Mouse (Mus musculus): ENCODE results near the gene Cdc34. TPM values are rescaled to one million over a fixed set of nuclear protein-coding genes. Genes with fewer than 3 reads are reported as not detected.

The Cdc34 gene
- polyA plus RNA-seq, 1 experiment from 2014 or later: 213 TPM

GRCm38 (mm10) chr10:79726090-79726489, 44.1 kb downstream of the Cdc34 start:
- DNase-seq (ENCODE audit: low spot score) (no peak), ATAC-seq (replicated peaks; ENCODE audit: low FRiP score) (peak; percentile 50)
- no peaks in the 10 kb centered on the region for H3K36me3 ChIP-seq (ENCODE audit: control insufficient read depth, insufficient read depth, low read length)

GRCm38 (mm10) chr10:79728323-79729249, 46.6 kb downstream of the Cdc34 start:
- WGBS: 63% methylated on average over 28 of the region's 28 CpGs
- no peak for ATAC-seq (replicated peaks; ENCODE audit: low FRiP score)

More at GRCm38 (mm10) chr10:79726090-79726489, 44.1 kb downstream of the Cdc34 start:
- no peaks in the 10 kb centered on the region for H3K9me3 ChIP-seq (ENCODE audit: control insufficient read depth, low read length)
- no peak overlapping the region for H3K4me3 ChIP-seq (ENCODE audit: low read depth, low read length)
- WGBS: 37% methylated on average over 11 of the region's 11 CpGs
- no peak overlapping the region for H3K27ac ChIP-seq (ENCODE audit: low read depth, low read length)
- no peaks in the 10 kb centered on the region for H3K4me1 ChIP-seq (replicated peaks; ENCODE audit: control insufficient read depth, insufficient read depth, low read length)
- no peak overlapping the region for H3K4me2 ChIP-seq
- H3K9ac ChIP-seq (ENCODE audit: low read depth, low read length): no peak overlapping the region
- no peaks in the 10 kb centered on the region for H3K27me3 ChIP-seq (replicated peaks; ENCODE audit: control insufficient read depth, insufficient read depth, low read length)

GRCm38 (mm10) chr10:79729357-79729965, 47.5 kb downstream of the Cdc34 start:
- DNase-seq (ENCODE audit: low spot score) (no peak), ATAC-seq (replicated peaks; ENCODE audit: low FRiP score) (no peak)
- Histone ChIP-seq H3K36me3 (ENCODE audit: control insufficient read depth, insufficient read depth, low read length) (peaks cover 6% of the 10 kb centered on the region; the same call in 1 of the 2 replicates), H3K27ac (ENCODE audit: low read depth, low read length) (no peak overlapping the region), H3K4me3 (ENCODE audit: low read depth, low read length) (no peak overlapping the region), H3K4me1 (replicated peaks; ENCODE audit: control insufficient read depth, insufficient read depth, low read length) (no peaks in the 10 kb centered on the region), H3K9me3 (ENCODE audit: control insufficient read depth, low read length) (no peaks in the 10 kb centered on the region), H3K27me3 (replicated peaks; ENCODE audit: control insufficient read depth, insufficient read depth, low read length) (no peaks in the 10 kb centered on the region), H3K9ac (ENCODE audit: low read depth, low read length) (no peak overlapping the region), H3K4me2 (no peak overlapping the region)
- WGBS: 77% methylated on average over 13 of the region's 13 CpGs

More at GRCm38 (mm10) chr10:79728323-79729249, 46.6 kb downstream of the Cdc34 start:
- Histone ChIP-seq H3K4me2 (no peak overlapping the region), H3K27ac (ENCODE audit: low read depth, low read length) (no peak overlapping the region), H3K36me3 (ENCODE audit: control insufficient read depth, insufficient read depth, low read length) (peaks cover 3% of the 10 kb centered on the region; the same call in 1 of the 2 replicates), H3K4me1 (replicated peaks; ENCODE audit: control insufficient read depth, insufficient read depth, low read length) (no peaks in the 10 kb centered on the region), H3K9me3 (ENCODE audit: control insufficient read depth, low read length) (no peaks in the 10 kb centered on the region), H3K4me3 (ENCODE audit: low read depth, low read length) (no peak overlapping the region), H3K27me3 (replicated peaks; ENCODE audit: control insufficient read depth, insufficient read depth, low read length) (no peaks in the 10 kb centered on the region), H3K9ac (ENCODE audit: low read depth, low read length) (no peak overlapping the region)
- DNase-seq (ENCODE audit: low spot score): no peak

GRCm38 (mm10) chr10:79732500-79732899, 50.5 kb downstream of the Cdc34 start:
- Histone ChIP-seq H3K4me1 (replicated peaks; ENCODE audit: control insufficient read depth, insufficient read depth, low read length) (no peaks in the 10 kb centered on the region), H3K4me3 (ENCODE audit: low read depth, low read length) (no peak overlapping the region), H3K4me2 (no peak overlapping the region), H3K9me3 (ENCODE audit: control insufficient read depth, low read length) (no peaks in the 10 kb centered on the region), H3K27ac (ENCODE audit: low read depth, low read length) (no peak overlapping the region), H3K9ac (ENCODE audit: low read depth, low read length) (no peak overlapping the region), H3K36me3 (ENCODE audit: control insufficient read depth, insufficient read depth, low read length) (peaks cover 33% of the 10 kb centered on the region), H3K27me3 (replicated peaks; ENCODE audit: control insufficient read depth, insufficient read depth, low read length) (0 out of 2 replicates have a peak, but pooled peaks cover 4% of the 10 kb centered on the region)
- WGBS: 100% methylated on average over 1 of the region's 1 CpGs
- no peak for ATAC-seq (replicated peaks; ENCODE audit: low FRiP score)
- DNase-seq (ENCODE audit: low spot score): no peak

- Histone ChIP-seq H3K4me3 (ENCODE audit: low read depth, low read length) (no peak overlapping the region), H3K9me3 (ENCODE audit: control insufficient read depth, low read length) (peaks cover 6% of the 10 kb centered on the region; the same call in 1 of the 2 replicates), H3K36me3 (ENCODE audit: control insufficient read depth, insufficient read depth, low read length) (peaks cover 47% of the 10 kb centered on the region), H3K27ac (ENCODE audit: low read depth, low read length) (no peak overlapping the region), H3K4me1 (replicated peaks; ENCODE audit: control insufficient read depth, insufficient read depth, low read length) (no peaks in the 10 kb centered on the region), H3K9ac (ENCODE audit: low read depth, low read length) (no peak overlapping the region), H3K4me2 (no peak overlapping the region), H3K27me3 (replicated peaks; ENCODE audit: control insufficient read depth, insufficient read depth, low read length) (0 out of 2 replicates have a peak, but pooled peaks cover 4% of the 10 kb centered on the region)
- ATAC-seq (replicated peaks; ENCODE audit: low FRiP score) (no peak), DNase-seq (ENCODE audit: low spot score) (no peak)
- 91% methylated on average over 15 of the region's 15 CpGs for WGBS
These were observed 51.9 kb downstream of the Cdc34 start for GRCm38 (mm10) chr10:79733847-79734246.

- no peak for DNase-seq (ENCODE audit: low spot score)
- Histone ChIP-seq H3K4me1 (replicated peaks; ENCODE audit: control insufficient read depth, insufficient read depth, low read length) (no peaks in the 10 kb centered on the region), H3K4me3 (ENCODE audit: low read depth, low read length) (0 out of 2 replicates have a peak overlapping the region, but pooled peaks have one; percentile 19), H3K36me3 (ENCODE audit: control insufficient read depth, insufficient read depth, low read length) (peaks cover 62% of the 10 kb centered on the region), H3K4me2 (peak overlapping the region; percentile 16), H3K27ac (ENCODE audit: low read depth, low read length) (no peak overlapping the region), H3K27me3 (replicated peaks; ENCODE audit: control insufficient read depth, insufficient read depth, low read length) (0 out of 2 replicates have a peak, but pooled peaks cover 4% of the 10 kb centered on the region), H3K9ac (ENCODE audit: low read depth, low read length) (no peak overlapping the region), H3K9me3 (ENCODE audit: control insufficient read depth, low read length) (peaks cover 11% of the 10 kb centered on the region; the same call in 1 of the 2 replicates)
- 44% methylated on average over 52 of the region's 52 CpGs for WGBS
- no peak for ATAC-seq (replicated peaks; ENCODE audit: low FRiP score)
These were observed 53.4 kb downstream of the Cdc34 start for GRCm38 (mm10) chr10:79735361-79735760.

- H3K4me1 ChIP-seq (replicated peaks; ENCODE audit: control insufficient read depth, insufficient read depth, low read length): no peaks in the 10 kb centered on the region
- 0 out of 2 replicates have a peak, but pooled peaks cover 4% of the 10 kb centered on the region for H3K27me3 ChIP-seq (replicated peaks; ENCODE audit: control insufficient read depth, insufficient read depth, low read length)
- WGBS: 82% methylated on average over 14 of the region's 14 CpGs
- H3K4me3 ChIP-seq (ENCODE audit: low read depth, low read length): no peak overlapping the region
- H3K9ac ChIP-seq (ENCODE audit: low read depth, low read length): no peak overlapping the region
- ATAC-seq (replicated peaks; ENCODE audit: low FRiP score): no peak
- H3K36me3 ChIP-seq (ENCODE audit: control insufficient read depth, insufficient read depth, low read length): peaks cover 75% of the 10 kb centered on the region
- no peak for DNase-seq (ENCODE audit: low spot score)
- no peak overlapping the region for H3K27ac ChIP-seq (ENCODE audit: low read depth, low read length)
- no peak overlapping the region for H3K4me2 ChIP-seq
- peaks cover 11% of the 10 kb centered on the region; the same call in 1 of the 2 replicates for H3K9me3 ChIP-seq (ENCODE audit: control insufficient read depth, low read length)
These were observed 54.7 kb downstream of the Cdc34 start for GRCm38 (mm10) chr10:79736706-79737105.

All from liver, embryonic 11.5 days (tissue).